Mouse (Mus musculus) R1 (cell line): Measurements from ENCODE around the gene Dis3l2.

Experiments
- DNase-seq: peaks from one replicate; pipeline ENCODE4 v3.0.0-alpha.2; 2018; ENCODE audit warnings: low read depth, low spot score

Gene Dis3l2

GRCm38 (mm10) chr1:86916355-86916984 is 212.9 kb downstream of the Dis3l2 start:
- no peak for DNase-seq

GRCm38 (mm10) chr1:86925776-86926175 is 222.2 kb downstream of the Dis3l2 start:
- no peak for DNase-seq

- DNase-seq: no peak
These were observed 228.2 kb downstream of the Dis3l2 start for GRCm38 (mm10) chr1:86931606-86932379.

- no peak for DNase-seq
These were observed 229.2 kb downstream of the Dis3l2 start for GRCm38 (mm10) chr1:86932810-86933209.

- DNase-seq: no peak
These were observed 230.0 kb downstream of the Dis3l2 start for GRCm38 (mm10) chr1:86933656-86934055.

GRCm38 (mm10) chr1:86951501-86952205 is 248.0 kb downstream of the Dis3l2 start:
- DNase-seq: no peak

GRCm38 (mm10) chr1:86955801-86956200 is 252.2 kb downstream of the Dis3l2 start:
- no peak for DNase-seq

- no peak for DNase-seq
These were observed 264.8 kb downstream of the Dis3l2 start for GRCm38 (mm10) chr1:86968261-86968964.

- no peak for DNase-seq
These were observed 265.6 kb downstream of the Dis3l2 start for GRCm38 (mm10) chr1:86969173-86969725.

GRCm38 (mm10) chr1:86972693-86973092 is 269.1 kb downstream of the Dis3l2 start:
- peak; percentile 27 for DNase-seq

GRCm38 (mm10) chr1:86977018-86977417 is 273.4 kb downstream of the Dis3l2 start:
- DNase-seq: no peak

- DNase-seq: no peak
These were observed 282.8 kb downstream of the Dis3l2 start for GRCm38 (mm10) chr1:86986372-86986771.

GRCm38 (mm10) chr1:86992849-86993248 is 289.2 kb downstream of the Dis3l2 start:
- no peak for DNase-seq

- DNase-seq: no peak
These were observed 290.4 kb downstream of the Dis3l2 start for GRCm38 (mm10) chr1:86994023-86994422.

GRCm38 (mm10) chr1:86998051-86998450 is 294.4 kb downstream of the Dis3l2 start:
- no peak for DNase-seq

- DNase-seq: no peak
These were observed 297.8 kb downstream of the Dis3l2 start for GRCm38 (mm10) chr1:87001365-87001764.

GRCm38 (mm10) chr1:87002545-87003168 is 299.0 kb downstream of the Dis3l2 start:
- no peak for DNase-seq

GRCm38 (mm10) chr1:87003169-87003552 is 299.6 kb downstream of the Dis3l2 start:
- DNase-seq: no peak

- no peak for DNase-seq
These were observed 302.8 kb downstream of the Dis3l2 start for GRCm38 (mm10) chr1:87006425-87006824.

GRCm38 (mm10) chr1:87008211-87008610 is 304.6 kb downstream of the Dis3l2 start:
- DNase-seq: peak; percentile 84

- DNase-seq: no peak
These were observed 305.5 kb downstream of the Dis3l2 start for GRCm38 (mm10) chr1:87009156-87009555.
